Mouse (Mus musculus): ENCODE data around the gene Aoah.

- TF ChIP-seq POLR2A (IDR thresholded peaks at IDR 0.05; ENCODE audit: low read depth, low read length) (no peak), CTCF (IDR thresholded peaks at IDR 0.05; ENCODE audit: extremely low read depth, insufficient read depth, insufficient read length, insufficient replicate concordance) (no peak)
Observed at GRCm38 (mm10) chr13:21013659-21014058, 219.7 kb downstream of the Aoah start.
